Mouse (Mus musculus) bone marrow macrophage, adult 2 months (primary cell): ENCODE data around the gene Actl10.

Source experiments
- CTCF ChIP-seq: IDR thresholded peaks from 2 replicates; pipeline ENCODE4 v1.5.1; 2012; ENCODE audit warnings: low read depth, mild to moderate bottlenecking, low read length, moderate library complexity
- POLR2A ChIP-seq: IDR thresholded peaks from 2 replicates; pipeline ENCODE4 v1.6.1; 2012; ENCODE audit warnings: mild to moderate bottlenecking, low read depth, low read length, borderline replicate concordance

DNA sequence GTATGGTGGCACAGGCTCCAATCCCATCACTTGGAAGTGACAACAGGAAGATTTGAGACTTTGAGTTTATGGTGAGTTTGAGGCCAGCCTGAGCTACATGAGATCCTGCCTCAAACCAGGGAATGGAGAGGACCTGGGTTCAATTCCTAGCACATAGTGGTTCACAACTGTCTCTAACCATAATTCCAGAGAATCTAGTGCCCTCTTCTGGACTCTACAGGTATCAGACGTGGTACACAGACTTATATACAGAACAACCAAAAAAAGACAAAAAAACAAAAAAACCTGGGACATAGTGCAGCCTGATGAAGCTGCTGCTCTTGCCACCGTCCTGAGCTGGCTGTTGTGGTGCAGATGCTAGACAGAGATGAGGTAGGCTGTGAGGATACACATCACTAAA is 9.9 kb upstream of the Actl10 start:
- TF ChIP-seq CTCF (no peak), POLR2A (no peak)
